Mouse (Mus musculus) stomach, postnatal 0 days (tissue): Measurements from ENCODE around the gene Ddit4. TPM values are rescaled to one million over a fixed set of nuclear protein-coding genes. Genes with fewer than 3 reads are reported as not detected.

Experiments
- ATAC-seq: fragments of 200-750 bp; cut with Nextera tagmentation; 2 replicates; pipeline ENCODE4 v1.8.0; 2017; ENCODE audit not compliant: low FRiP score, low TSS enrichment
- DNase-seq: peaks from one replicate; pipeline ENCODE4 v3.0.0-alpha.2; 2016; ENCODE audit warnings: low spot score
- H3K27ac ChIP-seq: fragments of 300-500 bp; sonication (generic); replicated peaks from 2 replicates; pipeline ENCODE4 v1.5.1; 2014; ENCODE audit warnings: mild to moderate bottlenecking, control low read depth
- H3K27me3 ChIP-seq: fragments of 300-500 bp; sonication (generic); 2 replicates; pipeline ENCODE4 v1.6.1; 2014; ENCODE audit warnings: low read length; ENCODE audit not compliant: control insufficient read depth, insufficient read depth
- H3K36me3 ChIP-seq: fragments of 300-500 bp; sonication (generic); 2 replicates; pipeline ENCODE4 v1.6.1; 2014; ENCODE audit warnings: low read length, mixed read lengths; ENCODE audit not compliant: control insufficient read depth, insufficient read depth
- H3K4me1 ChIP-seq: fragments of 300-500 bp; sonication (generic); replicated peaks from 2 replicates; pipeline ENCODE4 v1.6.1; 2014; ENCODE audit warnings: antibody characterized with exemption; ENCODE audit not compliant: control insufficient read depth, insufficient read depth
- H3K4me2 ChIP-seq: fragments of 300-500 bp; sonication (generic); replicated peaks from 2 replicates; pipeline ENCODE4 v1.6.1; 2014; ENCODE audit warnings: low read depth, mild to moderate bottlenecking, control low read depth, moderate library complexity
- H3K4me3 ChIP-seq: fragments of 300-500 bp; sonication (generic); 2 replicates; pipeline ENCODE4 v1.5.1; 2014; ENCODE audit warnings: low read depth, low read length, control low read depth
- H3K9ac ChIP-seq: fragments of 300-500 bp; sonication (generic); 2 replicates; pipeline ENCODE4 v1.6.1; 2014; ENCODE audit warnings: mild to moderate bottlenecking, low read length, control low read depth, mixed read lengths
- H3K9me3 ChIP-seq: fragments of 300-500 bp; sonication (generic); 2 replicates; pipeline ENCODE4 v1.6.1; 2016; ENCODE audit warnings: low read length; ENCODE audit not compliant: control insufficient read depth
- CTCF ChIP-seq: IDR thresholded peaks from 2 replicates; pipeline ENCODE4 v1.5.1; 2016; ENCODE audit warnings: antibody characterized with exemption, low read depth, mild to moderate bottlenecking, moderate library complexity
- EP300 ChIP-seq: optimal IDR thresholded peaks from 2 replicates; pipeline ENCODE3; 2016; ENCODE audit warnings: antibody characterized with exemption
- WGBS: fragments of 180-500 bp; shearing (Covaris S2); extraction: QIAGEN DNeasy Blood & Tissue Kit; methylation state at CpG from one replicate; pipeline ENCODE4 v1.1.7; 2014; 5-methylcytosine and 5-hydroxymethylcytosine counted together
- polyA plus RNA-seq: library from polyadenylated mRNA; unstranded; fragments of >200 nt; fragmentation: Nextera tagmentation; extraction: Ambion mirVana; gene quantifications from 2 replicates; pipeline ENCODE4 v1.2.1, GENCODE M21; 2015

The Ddit4 gene
- polyA plus RNA-seq, 1 experiment from 2014 or later, result 17.3 TPM

DNA sequence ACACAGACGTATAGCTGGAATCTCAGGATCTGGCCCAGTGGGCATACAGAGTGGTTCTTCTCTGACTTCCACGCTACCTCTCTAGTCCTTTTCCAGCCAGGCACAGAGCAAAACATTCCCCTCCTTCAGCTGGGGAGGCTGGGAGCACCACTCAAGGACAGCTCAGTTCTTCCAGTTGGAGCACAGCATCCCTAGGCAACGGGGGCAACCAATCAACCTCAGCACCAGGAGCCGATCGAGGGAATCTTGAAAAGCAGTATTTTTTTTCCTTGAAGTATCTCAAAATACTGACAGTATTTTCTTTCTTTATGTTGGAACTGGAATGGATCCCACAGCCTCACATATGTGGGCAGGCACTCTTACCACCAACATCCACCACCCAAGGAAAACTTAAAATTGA, 5.0 kb upstream of the Ddit4 start:
- DNase-seq (no peak), ATAC-seq (no peak)
- no peaks in the 10 kb centered on the region for H3K27me3 ChIP-seq
- no peaks in the 10 kb centered on the region for H3K9me3 ChIP-seq
- no peak overlapping the region for H3K27ac ChIP-seq
- TF ChIP-seq EP300, result no peak
- TF ChIP-seq CTCF, result no peak
- no peak overlapping the region for H3K4me2 ChIP-seq
- no peaks in the 10 kb centered on the region for H3K36me3 ChIP-seq
- 0 out of 2 replicates have a peak, but pooled peaks cover 2% of the 10 kb centered on the region for H3K4me1 ChIP-seq
- no peak overlapping the region for H3K4me3 ChIP-seq
- WGBS, result 71% methylated on average over 5 of the region's 5 CpGs
- H3K9ac ChIP-seq, result no peak overlapping the region

DNA sequence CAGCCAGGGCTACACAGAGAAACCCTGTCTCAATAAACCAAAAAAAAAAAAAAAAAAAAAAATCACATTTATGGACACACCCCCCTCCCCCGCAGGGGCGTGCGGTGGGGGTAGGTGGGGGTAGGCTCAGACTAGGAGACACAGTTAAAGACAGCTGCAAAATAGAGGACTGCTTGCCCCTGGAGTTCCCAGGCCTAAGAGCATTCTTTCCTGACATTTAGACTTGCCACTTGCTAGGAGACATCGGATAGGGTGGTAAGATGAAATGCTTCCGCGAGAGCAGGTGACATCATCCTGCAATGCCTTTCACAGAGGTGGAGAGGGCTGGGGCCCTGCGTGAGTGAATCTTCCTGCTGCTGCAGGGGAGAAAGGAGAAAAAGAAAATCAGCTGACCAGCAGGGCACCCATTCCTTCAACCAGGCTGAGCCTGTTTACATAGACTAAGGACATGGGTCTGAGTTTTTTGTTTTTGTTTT, 2.0 kb upstream of the Ddit4 start:
- Histone ChIP-seq H3K36me3 (no peaks in the 10 kb centered on the region), H3K4me1 (peaks cover 5% of the 10 kb centered on the region), H3K27me3 (no peaks in the 10 kb centered on the region), H3K9ac (no peak overlapping the region), H3K9me3 (no peaks in the 10 kb centered on the region), H3K4me3 (no peak overlapping the region), H3K4me2 (no peak overlapping the region), H3K27ac (no peak overlapping the region)
- no peak for DNase-seq
- TF ChIP-seq CTCF (no peak), EP300 (no peak)
- WGBS, result 31% methylated on average over 7 of the region's 7 CpGs
- ATAC-seq, result no peak

DNA sequence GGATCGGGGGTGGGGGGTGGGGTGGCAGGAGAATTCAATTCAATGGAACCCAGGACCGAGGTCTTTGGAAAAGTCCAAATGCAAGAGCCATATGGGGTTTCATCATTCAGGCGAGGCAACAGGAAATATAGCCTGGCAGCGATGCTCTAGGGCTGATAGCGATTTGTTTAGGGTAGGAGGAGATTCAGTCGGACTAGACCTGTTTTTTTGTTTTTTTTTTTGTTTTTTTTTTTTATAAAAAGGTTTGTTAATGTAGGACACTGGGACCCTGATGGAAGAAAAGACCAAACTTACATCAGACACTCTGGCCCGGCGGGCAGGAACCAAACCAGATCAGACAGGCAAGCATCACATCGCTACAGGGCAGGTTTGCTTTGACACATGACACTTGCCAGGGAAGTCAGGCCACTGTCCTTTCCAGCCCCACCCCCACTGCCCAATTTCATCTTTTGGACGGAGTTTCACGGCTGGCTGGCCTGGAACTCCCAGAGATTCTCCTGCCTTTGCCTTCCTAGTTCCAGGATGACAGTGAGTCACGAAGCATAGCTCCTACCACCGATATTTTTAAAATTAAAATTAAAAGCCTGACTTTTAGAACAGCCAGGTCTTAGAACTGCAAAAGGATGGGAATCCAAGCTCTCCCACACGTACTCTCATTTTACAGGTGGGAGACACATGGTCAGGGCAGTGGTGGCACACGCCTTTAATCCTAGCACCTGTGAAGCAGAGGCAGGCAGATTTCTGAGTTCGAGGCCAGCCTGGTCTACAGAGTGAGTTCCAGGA, 1.3 kb upstream of the Ddit4 start:
- no peaks in the 10 kb centered on the region for H3K9me3 ChIP-seq
- WGBS, result 39% methylated on average over 16 of the region's 16 CpGs
- no peak for TF ChIP-seq CTCF
- no peak for TF ChIP-seq EP300
- H3K27me3 ChIP-seq, result no peaks in the 10 kb centered on the region
- peaks cover 5% of the 10 kb centered on the region for H3K4me1 ChIP-seq
- no peak for DNase-seq
- peak overlapping the region; percentile 93 for H3K4me3 ChIP-seq
- H3K36me3 ChIP-seq, result no peaks in the 10 kb centered on the region
- no peak for ATAC-seq
- H3K27ac ChIP-seq, result peak overlapping the region; percentile 91
- H3K4me2 ChIP-seq, result peak overlapping the region; percentile 95
- peak overlapping the region; percentile 69 for H3K9ac ChIP-seq

GRCm38 (mm10) chr10:59952152-59952780, 632 bp upstream of the Ddit4 start:
- H3K36me3 ChIP-seq, result no peaks in the 10 kb centered on the region
- DNase-seq (peak; percentile 51), ATAC-seq (no peak; the same call in 1 of the 2 replicates)
- peaks cover 3% of the 10 kb centered on the region for H3K4me1 ChIP-seq
- no peak for TF ChIP-seq CTCF
- TF ChIP-seq EP300, result peak; percentile 70
- peak overlapping the region; percentile 93 for H3K4me3 ChIP-seq
- H3K27ac ChIP-seq, result peak overlapping the region; percentile 91
- peak overlapping the region; percentile 69 for H3K9ac ChIP-seq
- under 1% methylated on average over 31 of the region's 31 CpGs for WGBS
- no peaks in the 10 kb centered on the region for H3K27me3 ChIP-seq
- H3K9me3 ChIP-seq, result no peaks in the 10 kb centered on the region
- H3K4me2 ChIP-seq, result peak overlapping the region; percentile 95

GRCm38 (mm10) chr10:59950716-59951191, 880 bp downstream of the Ddit4 start:
- Histone ChIP-seq H3K27ac (peak overlapping the region; percentile 95), H3K4me1 (peaks cover 2% of the 10 kb centered on the region), H3K9ac (peak overlapping the region; percentile 97), H3K4me2 (peak overlapping the region; percentile 86), H3K27me3 (no peaks in the 10 kb centered on the region), H3K9me3 (no peaks in the 10 kb centered on the region), H3K4me3 (peak overlapping the region; percentile 93), H3K36me3 (no peaks in the 10 kb centered on the region)
- peak; percentile 91 for DNase-seq
- TF ChIP-seq CTCF (peak; percentile 81), EP300 (no peak)
- WGBS, result 0% methylated on average over 22 of the region's 23 CpGs
- ATAC-seq, result peak; percentile 50
